Comparison of ENCODE assay signal across 21 mouse cellular contexts in the genomic region with DNA sequence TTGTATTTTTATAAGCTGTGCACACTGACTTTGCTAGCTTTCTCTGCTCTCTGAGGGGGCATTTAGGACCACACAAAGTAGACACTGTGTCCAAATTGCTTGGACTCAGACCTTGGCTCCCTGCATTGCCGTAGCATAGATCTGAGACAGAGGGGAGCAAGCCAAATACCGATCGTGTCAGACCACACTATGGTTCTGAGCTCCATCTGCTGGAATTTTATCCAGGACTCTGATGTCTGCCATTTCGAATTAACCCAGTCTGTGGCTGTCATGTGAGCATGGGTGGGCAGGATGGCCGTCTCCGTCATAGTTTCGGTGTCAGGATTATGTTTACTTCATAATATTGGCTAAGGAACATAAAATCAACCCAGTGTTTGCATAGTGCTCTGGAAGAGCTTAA. TPM values are rescaled to one million over a fixed set of nuclear protein-coding genes. Genes with fewer than 3 reads are reported as not detected.
A peak's percentile ranks its signal among the peaks of the same experiment; 100 is the strongest.
DNase-seq lines count a peak whose midpoint lies in the region; ATAC-seq lines count a peak whose summit lies in the region.
"Had no signal": no experiment of that assay in that cellular context is flagged by ENCODE, and none has a peak within 500 bp of the region (broad histone marks: within the 10 kb centered on the region; RNA-seq: fewer than 3 reads in every experiment).

No protein-coding gene starts in this region.

- H3K4me3 ChIP-seq in heart, embryonic 15.5 days: no peak overlapping the region
- no peak overlapping the region for H3K4me3 ChIP-seq in lung, embryonic 16.5 days (ENCODE audit: low read length)
- H3K4me3 ChIP-seq in limb, embryonic 15.5 days: no peak overlapping the region
- H3K4me3 ChIP-seq: embryonic facial prominence, embryonic 15.5 days; forebrain, embryonic 13.5 days; liver, embryonic 13.5 days had no signal

- DNase-seq in cerebellum, postnatal 14 days: peak; percentile 54 to 61
- no peak for DNase-seq in cerebellum, adult 9-11 months
- no peak for DNase-seq in heart, adult 18-20 months
- DNase-seq in lung, postnatal 36 days: no peak
- DNase-seq in thymus, postnatal 36 days: no peak
- DNase-seq: adrenal gland, postnatal 10 days; cerebellum, adult 11-12 months; kidney, adult 2 months; liver, embryonic 13.5 days; midbrain, embryonic 14.5 days; retina, postnatal 1 day; right cerebral cortex, postnatal 4 days; thymus, postnatal 14 days had no signal

- no peaks in the 10 kb centered on the region for H3K36me3 ChIP-seq in heart, embryonic 15.5 days
- H3K36me3 ChIP-seq in lung, embryonic 16.5 days (ENCODE audit: control insufficient read depth, insufficient read depth, low read length): no peaks in the 10 kb centered on the region
- H3K36me3 ChIP-seq in limb, embryonic 15.5 days: peaks cover 3% of the 10 kb centered on the region; the same call in 1 of the 2 replicates
- H3K36me3 ChIP-seq: liver, embryonic 13.5 days had no signal

- no peak overlapping the region for H3K9ac ChIP-seq in heart, embryonic 15.5 days
- H3K9ac ChIP-seq in lung, embryonic 16.5 days (ENCODE audit: low read length): no peak overlapping the region
- H3K9ac ChIP-seq in limb, embryonic 15.5 days: no peak overlapping the region
- H3K9ac ChIP-seq: embryonic facial prominence, embryonic 15.5 days; forebrain, embryonic 13.5 days; liver, embryonic 13.5 days had no signal

- no peaks in the 10 kb centered on the region for H3K9me3 ChIP-seq in heart, embryonic 15.5 days (replicated peaks)
- H3K9me3 ChIP-seq in lung, embryonic 16.5 days (ENCODE audit: control insufficient read depth, low read length): no peaks in the 10 kb centered on the region
- no peaks in the 10 kb centered on the region for H3K9me3 ChIP-seq in limb, embryonic 15.5 days
- H3K9me3 ChIP-seq: embryonic facial prominence, embryonic 15.5 days; forebrain, embryonic 13.5 days; liver, embryonic 13.5 days had no signal

- H3K4me1 ChIP-seq in heart, embryonic 15.5 days (replicated peaks): peaks cover 24% of the 10 kb centered on the region
- H3K4me1 ChIP-seq in lung, embryonic 16.5 days (replicated peaks; ENCODE audit: control insufficient read depth, insufficient read depth, low read length): peaks cover 8% of the 10 kb centered on the region
- peaks cover 18% of the 10 kb centered on the region for H3K4me1 ChIP-seq in limb, embryonic 15.5 days
- H3K4me1 ChIP-seq: forebrain, embryonic 13.5 days had no signal

- H3K27ac ChIP-seq in heart, embryonic 15.5 days: peak overlapping the region; percentile 48
- H3K27ac ChIP-seq in lung, embryonic 16.5 days (ENCODE audit: low read length): peak overlapping the region; percentile 38
- H3K27ac ChIP-seq in limb, embryonic 15.5 days: peak overlapping the region; percentile 51
- H3K27ac ChIP-seq: embryonic facial prominence, embryonic 15.5 days; forebrain, embryonic 13.5 days; liver, embryonic 13.5 days had no signal

- no peaks in the 10 kb centered on the region for H3K27me3 ChIP-seq in heart, embryonic 15.5 days
- H3K27me3 ChIP-seq in lung, embryonic 16.5 days (ENCODE audit: control insufficient read depth, insufficient read depth, low read depth, low read length): no peaks in the 10 kb centered on the region
- H3K27me3 ChIP-seq in limb, embryonic 15.5 days: no peaks in the 10 kb centered on the region
- H3K27me3 ChIP-seq: embryonic facial prominence, embryonic 15.5 days; forebrain, embryonic 13.5 days had no signal

- WGBS in heart, embryonic 15.5 days: 46% methylated on average over 7 of the region's 7 CpGs
- 24% methylated on average over 7 of the region's 7 CpGs for WGBS in lung, embryonic 16.5 days
- 52% methylated on average over 7 of the region's 7 CpGs for WGBS in limb, embryonic 15.5 days

- no peak overlapping the region for H3K4me2 ChIP-seq in heart, embryonic 15.5 days
- H3K4me2 ChIP-seq in lung, embryonic 16.5 days (ENCODE audit: low read depth, low read length): 0 out of 2 replicates have a peak overlapping the region, but pooled peaks have one; percentile 4
- no peak overlapping the region for H3K4me2 ChIP-seq in limb, embryonic 15.5 days
- H3K4me2 ChIP-seq: embryonic facial prominence, embryonic 15.5 days; forebrain, embryonic 13.5 days; liver, embryonic 13.5 days had no signal

- no peak for ATAC-seq in heart, embryonic 15.5 days (replicated peaks; ENCODE audit: insufficient number of reproducible peaks, insufficient read depth, low FRiP score, low read depth)
- ATAC-seq in lung, embryonic 16.5 days (ENCODE audit: low read depth): peak; percentile 64
- ATAC-seq in limb, embryonic 15.5 days (ENCODE audit: insufficient number of reproducible peaks, low FRiP score, low TSS enrichment, low read depth): no peak
- ATAC-seq: forebrain, embryonic 13.5 days had no signal

RNA-seq across cellular contexts. Expression of gene Loxl1, which starts 29.6 kb away (rescaled TPM):
- polyA plus RNA-seq in heart, embryonic 15.5 days (2015; fragmentation: Nextera tagmentation; extraction: Ambion mirVana): 54.6 and 78.1 TPM in 2 replicates
- 10 to 100 TPM; 18.3 to 20.2 TPM for total RNA-seq in heart, adult 18-20 months (2021)
- polyA plus RNA-seq in lung, embryonic 16.5 days (2015; fragmentation: Nextera tagmentation; extraction: Ambion mirVana): 38.6 and 42.4 TPM in 2 replicates
- polyA plus RNA-seq in limb, embryonic 15.5 days (2015; fragmentation: Nextera tagmentation; extraction: Ambion mirVana): 92.6 and 110 TPM in 2 replicates
- total RNA-seq: CH12.LX; hematopoietic stem cell, adult 5-6 weeks; megakaryocyte progenitor cell, adult 5-6 weeks had no signal

RNA-seq across cellular contexts. Expression of gene Stoml1, which starts 30.5 kb away (rescaled TPM):
- 25.2 and 28.6 TPM in 2 replicates for polyA plus RNA-seq in heart, embryonic 15.5 days (2015; fragmentation: Nextera tagmentation; extraction: Ambion mirVana)
- total RNA-seq in heart, adult 18-20 months (2021): 10 to 100 TPM; 10.2 to 10.5 TPM
- 28.7 and 28.8 TPM in 2 replicates for polyA plus RNA-seq in lung, embryonic 16.5 days (2015; fragmentation: Nextera tagmentation; extraction: Ambion mirVana)
- 34.2 and 35.5 TPM in 2 replicates for polyA plus RNA-seq in limb, embryonic 15.5 days (2015; fragmentation: Nextera tagmentation; extraction: Ambion mirVana)

RNA-seq across cellular contexts. Expression of gene Pml, which starts 33.8 kb away (rescaled TPM):
- 10.0 and 15.8 TPM in 2 replicates for polyA plus RNA-seq in heart, embryonic 15.5 days (2015; fragmentation: Nextera tagmentation; extraction: Ambion mirVana)
- 1 to 10 TPM; 8.1 to 8.8 TPM for total RNA-seq in heart, adult 18-20 months (2021)
- 20.4 and 21.6 TPM in 2 replicates for polyA plus RNA-seq in lung, embryonic 16.5 days (2015; fragmentation: Nextera tagmentation; extraction: Ambion mirVana)
- 15.7 and 16.4 TPM in 2 replicates for polyA plus RNA-seq in limb, embryonic 15.5 days (2015; fragmentation: Nextera tagmentation; extraction: Ambion mirVana)

Comparison
In these comparisons a context has a peak if more than half of its experiments do, and no peak if none do; other contexts are left out.
1. DNase-seq: peak in cerebellum, postnatal 14 days (2 of 2); none in cerebellum, adult 9-11 months (single experiment), heart, adult 18-20 months (0 of 2), lung, postnatal 36 days (single experiment) and thymus, postnatal 36 days (0 of 2).
2. Peak in every context shown above with its lines, with median percentiles within 50 percentile points of each other: H3K27ac ChIP-seq.